Mouse (Mus musculus) megakaryocyte, embryonic 14.5 days (primary cell): ENCODE results near the gene March6.

Experiments
- FLI1 ChIP-seq: IDR thresholded peaks from 2 replicates; pipeline ENCODE4 v1.6.1; 2012; ENCODE audit warnings: low read length, inconsistent platforms, mixed read lengths
- GATA1 ChIP-seq: IDR thresholded peaks from 3 replicates; pipeline ENCODE4 v1.6.1; 2012; ENCODE audit warnings: mixed read lengths, low read length, inconsistent platforms, borderline replicate concordance

- no peak for TF ChIP-seq GATA1
- no peak for TF ChIP-seq FLI1
Observed at GRCm38 (mm10) chr15:31538346-31538745, 7.5 kb upstream of the March6 start.
